Mouse (Mus musculus) brain, embryonic 14.5 days (tissue): ENCODE data around the gene Cecr2.

Source experiments
- CTCF ChIP-seq: fragments of 200-500 bp; IDR thresholded peaks from 2 replicates; pipeline ENCODE4 v1.5.1; 2012; ENCODE audit warnings: inconsistent platforms, mild to moderate bottlenecking, moderate library complexity, borderline replicate concordance; ENCODE audit not compliant: insufficient read depth, insufficient read length; ENCODE audit errors: extremely low read depth
- POLR2A ChIP-seq: fragments of 200-500 bp; IDR thresholded peaks from 2 replicates; pipeline ENCODE4 v1.6.1; 2012; ENCODE audit warnings: mild to moderate bottlenecking, inconsistent platforms, borderline replicate concordance; ENCODE audit not compliant: poor library complexity, insufficient read depth, insufficient read length, severe bottlenecking; ENCODE audit errors: extremely low read depth

DNA sequence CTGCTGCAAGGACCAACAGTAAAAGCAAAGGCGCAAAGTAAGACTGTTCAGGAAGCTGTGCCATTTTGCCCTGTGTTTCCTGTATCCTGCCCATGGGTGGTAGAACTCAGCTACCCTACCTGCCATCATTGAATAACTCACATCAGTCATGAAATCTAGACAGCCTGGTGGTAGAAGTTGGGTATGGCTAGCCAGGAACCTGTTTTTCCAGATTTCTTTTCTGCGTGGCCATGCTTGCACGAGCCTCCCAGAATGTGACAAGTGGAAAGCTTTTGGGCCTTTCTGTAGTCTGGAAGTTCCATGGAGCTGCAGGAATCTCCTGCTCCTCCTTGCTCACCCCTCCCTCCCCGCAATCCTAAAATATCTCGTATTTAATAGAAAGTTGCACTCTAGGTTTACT is 49.1 kb downstream of the Cecr2 start:
- no peak for TF ChIP-seq POLR2A
- peak; percentile 20; the same call in 1 of the 2 replicates for TF ChIP-seq CTCF
